In the genomic region with DNA sequence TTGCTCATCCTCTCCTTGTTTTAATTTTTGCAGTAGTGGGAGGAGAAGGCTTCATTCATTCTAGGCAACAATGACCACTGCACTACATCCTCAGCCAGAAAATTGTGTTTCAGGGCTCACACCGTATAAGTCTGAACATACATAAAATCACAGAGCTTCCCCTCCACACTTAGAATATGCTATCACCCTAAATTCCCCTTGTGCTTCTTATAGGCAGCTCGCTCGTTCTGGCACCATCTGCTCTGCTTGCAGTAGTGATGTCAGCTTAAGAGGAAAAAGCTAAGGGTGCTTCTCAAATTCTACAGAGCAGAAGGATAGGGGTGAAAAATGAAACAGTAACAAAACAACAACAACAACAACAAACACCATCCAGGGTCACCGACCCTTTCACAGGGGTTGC, we compare ENCODE assay signal across 24 mouse cellular contexts.
DNase-seq lines count a peak whose midpoint lies in the region; TF ChIP-seq lines count a peak whose summit lies in the region.
"Had no signal": no experiment of that assay in that cellular context is flagged by ENCODE, and none has a peak within 500 bp of the region (broad histone marks: within the 10 kb centered on the region; RNA-seq: fewer than 3 reads in every experiment).

No protein-coding gene starts in this region.

- peak in 1 of 2 experiments; percentile 32 for DNase-seq in layer of hippocampus, adult 2 months (ENCODE audit: low spot score in 2 of 2)
- no peak for DNase-seq in layer of hippocampus, postnatal 36 days
- peak; percentile 7 to 11 for DNase-seq in left cerebral cortex, postnatal 36 days (ENCODE audit: low spot score in 2 of 2)
- no peak for DNase-seq in left cerebral cortex, adult 9 months (ENCODE audit: low spot score in 2 of 2)
- DNase-seq in right cerebral cortex, postnatal 10 days (ENCODE audit: low spot score in 2 of 2), result peak; percentile 66 to 73
- DNase-seq in thymus, postnatal 14 days, result no peak
- DNase-seq in cerebellum, postnatal 4 days (ENCODE audit: low spot score in 2 of 2), result no peak
- DNase-seq: adrenal gland, postnatal 25 days; cerebellum, adult 2 months; cerebellum, postnatal 14 days; gastrocnemius, postnatal 14 days; kidney, adult 18-20 months; kidney, postnatal 36 days; liver, embryonic 13.5 days; lung, adult 18-20 months; lung, postnatal 4 days had no signal

- no peak overlapping the region for H3K4me3 ChIP-seq in layer of hippocampus, adult 2 months
- H3K4me3 ChIP-seq: embryonic facial prominence, embryonic 10.5 days; embryonic facial prominence, embryonic 15.5 days; forebrain, embryonic 15.5 days; liver, embryonic 13.5 days; megakaryocyte, embryonic 14.5 days; midbrain, embryonic 12.5 days; myocyte; neural tube, embryonic 12.5 days had no signal

- intact Hi-C loops in left cerebral cortex, postnatal 36 days (cut with DNase I), result no loop called here

- H3K27ac ChIP-seq in layer of hippocampus, adult 2 months, result peak overlapping the region; percentile 23; the same call in 1 of the 2 replicates
- H3K27ac ChIP-seq: embryonic facial prominence, embryonic 10.5 days; embryonic facial prominence, embryonic 15.5 days; forebrain, embryonic 15.5 days; liver, embryonic 13.5 days; midbrain, embryonic 12.5 days; neural tube, embryonic 12.5 days; stomach, postnatal 0 days had no signal

- TF ChIP-seq CTCF in layer of hippocampus, adult 2 months (conservative IDR thresholded peaks at IDR 0.05), result no peak

Comparison
In these comparisons a context has a peak if more than half of its experiments do, and no peak if none do; other contexts are left out.
1. DNase-seq: peak in left cerebral cortex, postnatal 36 days (2 of 2) and right cerebral cortex, postnatal 10 days (2 of 2); none in layer of hippocampus, postnatal 36 days (0 of 2), left cerebral cortex, adult 9 months (0 of 2), thymus, postnatal 14 days (single experiment) and cerebellum, postnatal 4 days (0 of 2).